Mouse (Mus musculus) kidney, postnatal 0 days (tissue): ENCODE measurements around the gene Tmem50b. TPM values are rescaled to one million over a fixed set of nuclear protein-coding genes. Genes with fewer than 3 reads are reported as not detected.

ENCODE experiments used
- ATAC-seq: fragments of 200-750 bp; cut with Nextera tagmentation; replicated peaks from 2 replicates; pipeline ENCODE4 v1.8.0; 2017; ENCODE audit warnings: low read depth, moderate number of reproducible peaks, moderate TSS enrichment, moderate library complexity; ENCODE audit not compliant: low FRiP score
- DNase-seq: peaks from one replicate; pipeline ENCODE4 v3.0.0-alpha.2; 2016; ENCODE audit warnings: low spot score
- H3K27ac ChIP-seq: fragments of 300-500 bp; sonication (generic); 2 replicates; pipeline ENCODE4 v1.5.1; 2014; ENCODE audit warnings: mild to moderate bottlenecking
- H3K27me3 ChIP-seq: fragments of 300-500 bp; sonication (generic); 2 replicates; pipeline ENCODE4 v1.6.1; 2014; ENCODE audit warnings: low read length, mixed read lengths; ENCODE audit not compliant: insufficient read depth
- H3K36me3 ChIP-seq: fragments of 300-500 bp; sonication (generic); 2 replicates; pipeline ENCODE4 v1.6.1; 2014; ENCODE audit warnings: low read length, mixed read lengths; ENCODE audit not compliant: insufficient read depth
- H3K4me1 ChIP-seq: fragments of 300-500 bp; sonication (generic); replicated peaks from 2 replicates; pipeline ENCODE4 v1.6.1; 2014; ENCODE audit warnings: antibody characterized with exemption, low read length, mixed read lengths; ENCODE audit not compliant: insufficient read depth
- H3K4me2 ChIP-seq: fragments of 300-500 bp; sonication (generic); 2 replicates; pipeline ENCODE4 v1.6.1; 2014; ENCODE audit warnings: mild to moderate bottlenecking, low read length, moderate library complexity, mixed read lengths
- H3K4me3 ChIP-seq: fragments of 300-500 bp; sonication (generic); replicated peaks from 2 replicates; pipeline ENCODE4 v1.5.1; 2014; ENCODE audit warnings: low read depth, low read length
- H3K9ac ChIP-seq: fragments of 300-500 bp; sonication (generic); 2 replicates; pipeline ENCODE4 v1.6.1; 2014; ENCODE audit warnings: low read depth, low read length
- H3K9me3 ChIP-seq: fragments of 300-500 bp; sonication (generic); replicated peaks from 2 replicates; pipeline ENCODE4 v1.6.1; 2016; ENCODE audit warnings: low read length, inconsistent platforms, mixed read lengths
- CTCF ChIP-seq: IDR thresholded peaks from 2 replicates; pipeline ENCODE4 v1.5.1; 2016; ENCODE audit warnings: antibody characterized with exemption, low read depth, mild to moderate bottlenecking, moderate library complexity
- WGBS: fragments of 180-500 bp; shearing (Covaris S2); extraction: QIAGEN DNeasy Blood & Tissue Kit; methylation state at CpG from one replicate; pipeline ENCODE4 v1.1.7; 2014; 5-methylcytosine and 5-hydroxymethylcytosine counted together
- polyA plus RNA-seq: library from polyadenylated mRNA; unstranded; fragments of >200 nt; fragmentation: Nextera tagmentation; extraction: Ambion mirVana; gene quantifications from 2 replicates; pipeline ENCODE4 v1.2.1, GENCODE M21; 2015

Tmem50b gene
- polyA plus RNA-seq, 1 experiment from 2014 or later: 42.3 TPM

DNA sequence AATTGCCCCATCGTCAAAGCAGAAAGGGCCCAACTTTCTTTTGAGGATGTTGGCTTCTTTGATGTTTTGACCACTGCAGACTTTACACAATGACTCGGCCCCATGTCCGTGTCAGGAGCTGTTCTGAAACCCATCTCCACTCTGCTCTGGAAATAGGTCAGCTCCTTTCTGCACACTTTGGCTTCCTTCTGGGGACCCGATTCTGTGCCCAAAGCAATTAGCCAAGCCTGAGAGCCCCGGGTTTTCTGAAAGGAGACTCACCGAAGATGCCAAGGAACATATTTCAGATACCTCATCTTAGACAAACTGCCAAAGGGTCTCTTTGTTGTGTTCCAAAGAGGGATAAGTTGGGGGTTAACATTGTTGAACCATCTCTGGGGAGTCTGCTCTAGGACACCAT is 17.0 kb upstream of the Tmem50b start:
- no peak for TF ChIP-seq CTCF
- no peak for DNase-seq

DNA sequence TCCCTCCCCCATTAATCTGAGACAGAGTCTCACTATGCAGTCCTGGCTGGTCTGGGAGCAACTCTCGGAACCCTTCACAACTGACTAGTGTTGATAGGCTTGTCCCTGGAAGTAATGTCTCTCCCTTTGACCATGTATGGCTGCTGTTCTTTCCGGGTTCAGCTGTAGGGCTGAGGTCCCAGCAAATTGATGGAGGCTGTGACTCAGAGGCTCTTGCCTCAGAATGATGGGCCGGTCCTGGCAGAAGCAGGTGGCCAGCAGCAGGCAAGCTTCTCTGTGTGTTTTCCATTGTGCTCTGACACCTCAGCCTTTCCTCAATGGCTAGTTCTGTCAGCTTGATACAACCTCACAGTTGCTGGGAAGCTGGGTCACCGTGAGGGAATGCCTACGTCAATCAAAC is 14.9 kb upstream of the Tmem50b start:
- ATAC-seq: no peak
- Histone ChIP-seq H3K27ac (no peak overlapping the region), H3K36me3 (no peaks in the 10 kb centered on the region), H3K9ac (no peak overlapping the region), H3K27me3 (no peaks in the 10 kb centered on the region), H3K4me3 (no peak overlapping the region), H3K4me1 (no peaks in the 10 kb centered on the region), H3K9me3 (no peaks in the 10 kb centered on the region), H3K4me2 (no peak overlapping the region)
- TF ChIP-seq CTCF: no peak
- DNase-seq: no peak
- WGBS: 52% methylated on average over 5 of the region's 5 CpGs

More for the DNA sequence above, 17.0 kb upstream of the Tmem50b start:
- Histone ChIP-seq H3K27me3 (no peaks in the 10 kb centered on the region), H3K4me1 (no peaks in the 10 kb centered on the region), H3K4me2 (no peak overlapping the region), H3K4me3 (no peak overlapping the region), H3K27ac (no peak overlapping the region), H3K9me3 (no peaks in the 10 kb centered on the region), H3K36me3 (no peaks in the 10 kb centered on the region), H3K9ac (no peak overlapping the region)
- WGBS: 78% methylated on average over 6 of the region's 6 CpGs
- no peak for ATAC-seq

DNA sequence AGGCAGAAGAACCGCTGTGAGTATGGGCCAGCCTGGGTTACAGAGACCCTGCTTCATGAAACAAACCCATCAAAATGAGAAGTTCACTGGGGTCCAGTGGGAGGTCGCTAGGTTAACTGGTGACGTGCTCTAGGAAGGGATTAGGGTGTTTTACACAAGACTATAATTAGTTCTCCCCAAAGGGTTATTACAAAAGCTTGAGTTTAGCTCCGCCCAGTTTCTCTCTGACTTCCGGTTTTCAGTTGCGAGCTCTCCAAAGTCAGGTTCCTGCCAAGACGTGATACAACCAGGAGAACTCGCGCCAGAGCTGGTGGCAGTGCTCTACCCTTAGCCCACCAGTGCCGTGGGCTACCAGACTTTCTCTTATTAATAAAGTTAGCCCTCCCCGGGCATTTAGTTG is 13.6 kb upstream of the Tmem50b start:
- 76% methylated on average over 11 of the region's 11 CpGs for WGBS
- H3K36me3 ChIP-seq: no peaks in the 10 kb centered on the region
- H3K4me2 ChIP-seq: no peak overlapping the region
- no peak overlapping the region for H3K9ac ChIP-seq
- TF ChIP-seq CTCF: no peak
- no peak overlapping the region for H3K4me3 ChIP-seq
- no peaks in the 10 kb centered on the region for H3K4me1 ChIP-seq
- ATAC-seq: no peak
- H3K27ac ChIP-seq: no peak overlapping the region
- H3K27me3 ChIP-seq: no peaks in the 10 kb centered on the region
- H3K9me3 ChIP-seq: no peaks in the 10 kb centered on the region
- no peak for DNase-seq

DNA sequence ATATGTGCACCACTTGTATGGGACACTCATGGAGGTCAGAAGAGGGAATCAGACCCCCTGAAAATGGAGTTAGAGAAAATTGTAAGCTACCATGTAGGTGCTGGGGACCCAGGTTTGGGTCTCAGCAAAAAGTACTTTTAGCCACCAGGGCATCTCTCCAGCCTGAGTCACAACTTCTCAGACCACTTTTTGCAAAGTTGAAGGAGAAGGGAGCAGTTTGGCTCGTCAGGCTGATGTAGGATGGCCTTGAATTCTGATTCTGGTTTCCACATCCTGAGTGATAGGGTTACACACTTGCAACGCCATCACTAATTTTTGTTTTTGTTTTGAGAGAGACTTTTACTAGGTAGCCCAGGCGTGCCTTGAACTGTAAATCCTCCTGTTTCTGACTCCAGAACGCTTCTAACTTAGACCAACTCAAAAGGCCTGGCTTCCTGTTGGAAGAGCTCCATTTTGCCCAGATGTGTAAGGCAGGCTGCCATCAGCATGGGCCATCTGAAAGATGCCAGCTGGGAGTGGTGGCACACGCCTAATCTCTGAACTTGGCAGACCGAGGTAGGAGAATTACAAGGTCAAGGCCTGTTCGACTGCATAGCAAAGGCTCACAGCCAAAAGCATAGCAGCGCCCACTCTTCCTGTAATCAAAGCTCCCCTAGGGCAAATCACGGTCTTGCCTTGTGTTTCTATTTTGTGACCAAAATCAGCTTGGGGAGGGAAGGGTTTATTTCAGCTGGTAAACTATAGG is 12.1 kb upstream of the Tmem50b start:
- Histone ChIP-seq H3K9me3 (no peaks in the 10 kb centered on the region), H3K36me3 (no peaks in the 10 kb centered on the region), H3K9ac (no peak overlapping the region), H3K4me2 (no peak overlapping the region), H3K27ac (no peak overlapping the region), H3K27me3 (no peaks in the 10 kb centered on the region), H3K4me1 (no peaks in the 10 kb centered on the region), H3K4me3 (no peak overlapping the region)
- 43% methylated on average over 9 of the region's 9 CpGs for WGBS
- TF ChIP-seq CTCF: no peak
- DNase-seq (no peak), ATAC-seq (no peak)

DNA sequence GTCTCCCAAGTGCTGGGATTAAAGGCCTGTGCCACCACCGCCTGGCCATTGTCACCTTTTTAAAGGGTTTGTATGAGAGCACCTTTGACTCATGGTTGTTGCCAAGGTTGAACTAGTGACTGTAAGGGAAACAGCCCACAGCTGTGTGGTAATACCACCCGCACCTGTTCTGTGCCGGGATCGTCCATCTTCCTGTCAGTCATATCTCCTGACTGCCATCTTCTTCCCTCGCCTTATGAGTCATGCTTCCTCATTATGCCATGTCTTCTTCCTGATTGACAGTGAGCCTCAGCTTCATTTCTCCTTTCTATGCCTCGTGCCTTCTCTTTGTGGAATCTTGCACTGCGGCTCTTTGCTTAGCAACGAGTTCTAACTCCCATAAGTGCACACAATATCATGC is 9.4 kb upstream of the Tmem50b start:
- H3K9me3 ChIP-seq: no peaks in the 10 kb centered on the region
- H3K36me3 ChIP-seq: no peaks in the 10 kb centered on the region
- H3K4me2 ChIP-seq: no peak overlapping the region
- no peak overlapping the region for H3K27ac ChIP-seq
- H3K9ac ChIP-seq: no peak overlapping the region
- H3K4me3 ChIP-seq: no peak overlapping the region
- 91% methylated on average over 8 of the region's 8 CpGs for WGBS
- no peak for TF ChIP-seq CTCF
- H3K27me3 ChIP-seq: no peaks in the 10 kb centered on the region
- ATAC-seq (no peak), DNase-seq (no peak)
- H3K4me1 ChIP-seq: no peaks in the 10 kb centered on the region

DNA sequence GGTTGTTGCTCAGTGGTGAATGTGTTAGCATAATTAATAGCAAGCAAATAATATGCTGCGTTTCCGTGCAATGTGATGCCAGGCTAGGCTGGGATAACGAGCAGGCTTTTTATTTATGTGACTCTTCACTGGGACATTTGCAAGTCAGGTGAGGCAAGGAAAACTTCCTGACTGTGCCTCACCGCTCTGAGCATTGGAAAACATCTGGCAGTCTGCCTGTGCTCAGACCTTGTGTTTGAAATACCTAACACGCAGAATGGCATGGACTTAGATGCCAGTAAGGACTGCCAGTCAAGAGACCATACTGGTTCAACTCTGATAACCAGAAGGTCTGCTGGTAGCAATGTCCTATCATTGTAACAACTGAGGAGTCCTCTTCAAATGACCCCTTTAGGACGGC is 7.6 kb upstream of the Tmem50b start:
- no peak for ATAC-seq
- TF ChIP-seq CTCF: no peak
- 66% methylated on average over 6 of the region's 6 CpGs for WGBS

DNA sequence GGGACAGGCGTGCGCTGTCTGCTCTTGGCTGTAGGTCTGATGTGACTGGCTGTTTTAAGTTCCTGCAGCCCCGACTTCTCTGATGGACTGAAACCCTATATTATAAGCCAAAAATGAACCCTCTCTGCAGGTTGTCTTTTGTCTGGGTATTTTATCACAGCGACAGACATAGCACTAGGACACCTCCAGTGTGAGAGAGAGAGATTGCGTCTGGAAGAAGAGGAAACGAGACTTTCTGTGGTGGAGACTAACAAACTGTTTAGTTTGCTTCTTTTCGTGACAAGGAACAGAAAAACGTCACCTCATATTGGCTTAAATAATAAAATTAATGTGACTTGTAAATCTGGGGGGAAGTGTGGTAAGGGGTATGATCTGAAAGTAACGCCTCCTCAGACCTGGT is 4.1 kb upstream of the Tmem50b start:
- ATAC-seq (no peak), DNase-seq (no peak)
- no peak overlapping the region for H3K4me3 ChIP-seq
- no peaks in the 10 kb centered on the region for H3K36me3 ChIP-seq
- WGBS: 47% methylated on average over 9 of the region's 9 CpGs
- no peaks in the 10 kb centered on the region for H3K4me1 ChIP-seq
- H3K4me2 ChIP-seq: no peak overlapping the region
- H3K27me3 ChIP-seq: no peaks in the 10 kb centered on the region
- TF ChIP-seq CTCF: no peak
- no peak overlapping the region for H3K9ac ChIP-seq
- H3K27ac ChIP-seq: no peak overlapping the region
- no peaks in the 10 kb centered on the region for H3K9me3 ChIP-seq

More for the DNA sequence above, 7.6 kb upstream of the Tmem50b start:
- no peak for DNase-seq
- no peaks in the 10 kb centered on the region for H3K9me3 ChIP-seq
- H3K27ac ChIP-seq: no peak overlapping the region
- H3K4me2 ChIP-seq: no peak overlapping the region
- no peaks in the 10 kb centered on the region for H3K27me3 ChIP-seq
- H3K36me3 ChIP-seq: no peaks in the 10 kb centered on the region
- H3K9ac ChIP-seq: no peak overlapping the region
- H3K4me3 ChIP-seq: no peak overlapping the region
- H3K4me1 ChIP-seq: no peaks in the 10 kb centered on the region
